Mouse (Mus musculus) MEL (cell line): Measurements from ENCODE around the gene Rbm38. TPM values are rescaled to one million over a fixed set of nuclear protein-coding genes. Genes with fewer than 3 reads are reported as not detected.

Source experiments
- DNase-seq: peaks from one replicate; pipeline ENCODE4 v3.0.0; 2011; ENCODE audit warnings: low read depth, low spot score
- H3K27ac ChIP-seq: 2 replicates; pipeline ENCODE4 v1.5.1; 2012; ENCODE audit warnings: low read depth, mild to moderate bottlenecking, control low read depth, low read length, moderate library complexity; ENCODE audit not compliant: control insufficient read depth
- H3K27me3 ChIP-seq, 2 experiments: fragments of 150-350 bp in 1 of 2; sonication (generic) in 1 of 2; 2 replicates each; pipeline ENCODE4 v1.6.1; 2012; ENCODE audit warnings: low read length in 2 of 2, mild to moderate bottlenecking in 2 of 2, improper control_type of control experiment in 1 of 2, moderate library complexity in 1 of 2; ENCODE audit not compliant: insufficient read depth in 2 of 2, control insufficient read depth in 1 of 2
- H3K36me3 ChIP-seq, 2 experiments: 2 replicates each; pipeline ENCODE4 v1.6.1; 2012 to 2014; ENCODE audit warnings: low read length in 2 of 2, improper control_type of control experiment in 1 of 2, inconsistent platforms in 1 of 2, mild to moderate bottlenecking in 1 of 2; ENCODE audit not compliant: insufficient read depth in 2 of 2, control insufficient read depth in 1 of 2
- H3K4me1 ChIP-seq, 2 experiments: fragments of 150-350 bp in 1 of 2; sonication (generic) in 1 of 2; 2 replicates each; pipeline ENCODE4 v1.6.1; 2012; ENCODE audit warnings: low read length in 2 of 2, improper control_type of control experiment in 1 of 2, mild to moderate bottlenecking in 1 of 2; ENCODE audit not compliant: insufficient read depth in 2 of 2, control insufficient read depth in 1 of 2
- H3K4me3 ChIP-seq, 2 experiments: fragments of 150-350 bp in 1 of 2; sonication (generic) in 1 of 2; 2 replicates each; pipeline ENCODE4 v1.5.1; 2012; ENCODE audit warnings: low read depth in 2 of 2, low read length in 2 of 2, mild to moderate bottlenecking in 2 of 2, moderate library complexity in 2 of 2, control low read depth in 1 of 2, improper control_type of control experiment in 1 of 2; ENCODE audit not compliant: control insufficient read depth in 1 of 2, insufficient read depth in 1 of 2
- H3K79me2 ChIP-seq: 2 replicates; pipeline ENCODE4 v1.6.1; 2012; ENCODE audit warnings: mild to moderate bottlenecking, low read length, moderate library complexity; ENCODE audit not compliant: control insufficient read depth, poor library complexity, insufficient read depth
- H3K9ac ChIP-seq: 2 replicates; pipeline ENCODE4 v1.6.1; 2012; ENCODE audit warnings: low read depth, mild to moderate bottlenecking, control low read depth, low read length, moderate library complexity; ENCODE audit not compliant: control insufficient read depth, poor library complexity, severe bottlenecking
- H3K9me3 ChIP-seq: fragments of 150-350 bp; sonication (generic); replicated peaks from 2 replicates; pipeline ENCODE4 v1.6.1; 2012; ENCODE audit warnings: mild to moderate bottlenecking, low read length, improper control_type of control experiment, moderate library complexity; ENCODE audit not compliant: insufficient read depth
- BHLHE40 ChIP-seq: IDR thresholded peaks from 2 replicates; pipeline ENCODE4 v1.6.1; 2012; ENCODE audit warnings: low read depth, mild to moderate bottlenecking, inconsistent platforms, low read length, improper control_type of control experiment, borderline replicate concordance
- CHD2 ChIP-seq: IDR thresholded peaks from 2 replicates; pipeline ENCODE4 v1.6.1; 2011; ENCODE audit warnings: low read length, improper control_type of control experiment
- E2F4 ChIP-seq: IDR thresholded peaks from 2 replicates; pipeline ENCODE4 v1.6.1; 2011; ENCODE audit warnings: low read depth, low read length, improper control_type of control experiment, borderline replicate concordance
- ELF1 ChIP-seq: IDR thresholded peaks from 2 replicates; pipeline ENCODE4 v1.6.1; 2014; ENCODE audit warnings: low read depth, mild to moderate bottlenecking, inconsistent platforms, low read length, improper control_type of control experiment, moderate library complexity
- EP300 ChIP-seq, 2 experiments: IDR thresholded peaks; 2 replicates each; pipeline ENCODE4 v1.6.1; 2011; ENCODE audit warnings: improper control_type of control experiment in 2 of 2, low read length in 2 of 2, low read depth in 1 of 2, mild to moderate bottlenecking in 1 of 2
- ETS1 ChIP-seq: IDR thresholded peaks from 2 replicates; pipeline ENCODE4 v1.6.1; 2012; ENCODE audit warnings: low read depth, mild to moderate bottlenecking, inconsistent platforms, low read length, improper control_type of control experiment, moderate library complexity
- GABPA ChIP-seq: IDR thresholded peaks from 2 replicates; pipeline ENCODE4 v1.6.1; 2012; ENCODE audit warnings: low read depth, mild to moderate bottlenecking, inconsistent platforms, low read length, improper control_type of control experiment, moderate library complexity
- HCFC1 ChIP-seq: IDR thresholded peaks from 2 replicates; pipeline ENCODE4 v1.6.1; 2012; ENCODE audit warnings: low read depth, mild to moderate bottlenecking, inconsistent platforms, low read length, improper control_type of control experiment, moderate library complexity
- KAT2A ChIP-seq: conservative IDR thresholded peaks from 2 replicates; pipeline ENCODE4 v1.6.1; 2012; ENCODE audit warnings: low read depth, low read length, improper control_type of control experiment, inconsistent platforms
- MAX ChIP-seq: IDR thresholded peaks from 2 replicates; pipeline ENCODE4 v1.6.1; 2011; ENCODE audit warnings: low read length, improper control_type of control experiment
- MAZ ChIP-seq: IDR thresholded peaks from 2 replicates; pipeline ENCODE4 v1.6.1; 2012; ENCODE audit warnings: low read depth, mild to moderate bottlenecking, inconsistent platforms, low read length, improper control_type of control experiment
- MXI1 ChIP-seq: IDR thresholded peaks from 2 replicates; pipeline ENCODE4 v1.6.1; 2011; ENCODE audit warnings: mild to moderate bottlenecking, low read depth, low read length, improper control_type of control experiment
- MYB ChIP-seq: IDR thresholded peaks from 2 replicates; pipeline ENCODE4 v1.6.1; 2011; ENCODE audit warnings: mild to moderate bottlenecking, low read depth, low read length, improper control_type of control experiment
- MYC ChIP-seq: IDR thresholded peaks from 2 replicates; pipeline ENCODE4 v1.6.1; 2011; ENCODE audit warnings: low read depth, mild to moderate bottlenecking, low read length, improper control_type of control experiment, moderate library complexity
- NELFE ChIP-seq: IDR thresholded peaks from 2 replicates; pipeline ENCODE4 v1.6.1; 2011; ENCODE audit warnings: low read depth, low read length, improper control_type of control experiment
- POLR2A ChIP-seq, 2 experiments: IDR thresholded peaks; 2 replicates each; pipeline ENCODE4 v1.6.1; 2011 to 2012; ENCODE audit warnings: low read length in 2 of 2, mild to moderate bottlenecking in 2 of 2, control low read depth in 1 of 2, improper control_type of control experiment in 1 of 2, low read depth in 1 of 2, moderate library complexity in 1 of 2; ENCODE audit not compliant: control insufficient read depth in 1 of 2, insufficient read depth in 1 of 2, poor library complexity in 1 of 2
- SIN3A ChIP-seq: IDR thresholded peaks from 2 replicates; pipeline ENCODE4 v1.6.1; 2012; ENCODE audit warnings: low read length, improper control_type of control experiment, inconsistent platforms
- SMC3 ChIP-seq: IDR thresholded peaks from 2 replicates; pipeline ENCODE4 v1.6.1; 2011; ENCODE audit warnings: low read depth, low read length, improper control_type of control experiment
- TCF12 ChIP-seq: IDR thresholded peaks from 2 replicates; pipeline ENCODE4 v1.6.1; 2014; ENCODE audit warnings: low read depth, mild to moderate bottlenecking, inconsistent platforms, low read length, improper control_type of control experiment, moderate library complexity
- USF1 ChIP-seq: IDR thresholded peaks from 2 replicates; pipeline ENCODE4 v1.6.1; 2014; ENCODE audit warnings: low read depth, mild to moderate bottlenecking, inconsistent platforms, low read length, improper control_type of control experiment, moderate library complexity
- USF2 ChIP-seq, 2 experiments: IDR thresholded peaks; 2 replicates each; pipeline ENCODE4 v1.6.1; 2011 to 2012; ENCODE audit warnings: improper control_type of control experiment in 2 of 2, low read length in 2 of 2, borderline replicate concordance in 1 of 2, inconsistent platforms in 1 of 2, low read depth in 1 of 2, mild to moderate bottlenecking in 1 of 2; ENCODE audit not compliant: insufficient read depth in 1 of 2
- ZC3H11A ChIP-seq: IDR thresholded peaks from 2 replicates; pipeline ENCODE4 v1.6.1; 2012; ENCODE audit warnings: low read depth, mild to moderate bottlenecking, inconsistent platforms, low read length, improper control_type of control experiment
- ZMIZ1 ChIP-seq: IDR thresholded peaks from 2 replicates; pipeline ENCODE4 v1.6.1; 2012; ENCODE audit warnings: low read depth, mild to moderate bottlenecking, inconsistent platforms, low read length, improper control_type of control experiment, moderate library complexity
- polyA plus RNA-seq, 2 experiments: library from polyadenylated mRNA; stranded (reverse) in 1 of 2; unstranded in 1 of 2; fragments of >175 nt in 1 of 2; fragments of >200 nt in 1 of 2; gene quantifications; 2 replicates each; pipeline versions ENCODE4 v1.2.1 to v1.2.4; 2012; ENCODE audit warnings: low replicate concordance in 2 of 2, low read depth in 1 of 2; ENCODE audit not compliant: insufficient read length in 2 of 2, insufficient read depth in 1 of 2, missing spikeins in 1 of 2
- total RNA-seq: library from RNA; depleted of rRNA; stranded (reverse); fragments of 300-350 nt; gene quantifications from 2 replicates; pipeline ENCODE4 v1.2.3, GENCODE M21; 2012

Gene Rbm38
- total and polyA plus RNA-seq, 3 experiments: 39.0 to 207 TPM; not detected in 1

DNA sequence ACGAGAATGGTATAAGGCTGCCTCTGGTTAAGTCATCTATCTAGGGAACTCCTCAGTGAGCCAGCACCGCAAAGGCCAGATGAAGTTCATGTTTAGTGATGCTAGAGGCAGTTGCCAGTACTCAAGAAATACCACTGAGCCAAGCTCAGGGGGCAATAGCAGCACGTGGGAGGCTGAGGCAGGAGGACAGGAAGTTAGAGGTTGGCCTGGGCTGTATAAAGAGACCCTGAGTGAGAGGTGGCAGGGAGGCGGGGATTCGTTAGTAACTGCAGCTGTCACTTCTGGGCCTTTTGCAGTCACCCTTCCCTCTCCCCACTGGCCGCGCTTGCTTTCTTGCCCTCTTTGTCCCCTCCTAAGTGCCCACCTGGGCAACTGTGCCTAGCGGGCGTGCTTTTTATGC is 976 bp upstream of the Rbm38 start:
- peak; percentile 78 for DNase-seq
- H3K79me2 ChIP-seq: peaks cover 26% of the 10 kb centered on the region
- TF ChIP-seq MYB (no peak), USF1 (peak; percentile 29; the same call in 1 of the 2 replicates), MAX (peak; percentile 18; the same call in 1 of the 2 replicates)
- peaks cover 13 to 38% of the 10 kb centered on the region in 2 experiments for H3K4me1 ChIP-seq
- H3K27ac ChIP-seq: peak overlapping the region; percentile 55
- peak overlapping the region; percentile 69 for H3K9ac ChIP-seq
- H3K27me3 ChIP-seq: no peaks in the 10 kb centered on the region
- peak overlapping the region; percentile 48 to 53 for H3K4me3 ChIP-seq
- no peaks in the 10 kb centered on the region for H3K9me3 ChIP-seq
- H3K36me3 ChIP-seq: peaks cover 0 to 30% of the 10 kb centered on the region in 2 experiments; a peak in 3 of 4 replicates

GRCm38 (mm10) chr2:173019790-173020189 is 508 bp upstream of the Rbm38 start:
- peaks cover 31% of the 10 kb centered on the region for H3K79me2 ChIP-seq
- no peaks in the 10 kb centered on the region for H3K27me3 ChIP-seq
- H3K27ac ChIP-seq: peak overlapping the region; percentile 55
- H3K36me3 ChIP-seq: peaks cover 4 to 35% of the 10 kb centered on the region in 2 experiments; a peak in 3 of 4 replicates
- peaks cover 13 to 41% of the 10 kb centered on the region in 2 experiments for H3K4me1 ChIP-seq
- H3K9ac ChIP-seq: peak overlapping the region; percentile 69
- peak overlapping the region; percentile 48 to 53 for H3K4me3 ChIP-seq
- no peaks in the 10 kb centered on the region for H3K9me3 ChIP-seq
- TF ChIP-seq TCF12: peak; percentile 53; the same call in 1 of the 2 replicates
- peak; percentile 52; the same call in 1 of the 2 replicates for TF ChIP-seq ELF1
- peak; percentile 86 for TF ChIP-seq SIN3A
- peak; percentile 100 for TF ChIP-seq BHLHE40
- TF ChIP-seq SMC3: no peak
- TF ChIP-seq USF2 (IDR thresholded peaks at IDR 0.05; ENCODE audit: borderline replicate concordance in 1 of 2, insufficient read depth in 1 of 2, low read depth in 1 of 2, low read length in 2 of 2): peak in 1 of 2 experiments; percentile 34; a peak in 1 of 4 replicates
- TF ChIP-seq MXI1: peak; percentile 96
- peak; percentile 94 for TF ChIP-seq HCFC1
- TF ChIP-seq NELFE: peak; percentile 56
- peak; percentile 98 for TF ChIP-seq MYC
- TF ChIP-seq ZMIZ1: no peak
- TF ChIP-seq ZC3H11A: no peak
- peak; percentile 70 for TF ChIP-seq CHD2
- TF ChIP-seq GABPA: no peak
- TF ChIP-seq E2F4: no peak
- peak; percentile 59; the same call in 1 of the 2 replicates for TF ChIP-seq ETS1
- TF ChIP-seq KAT2A: peak; percentile 69; the same call in 1 of the 2 replicates
- peak; percentile 94; the same call in 1 of the 2 replicates for TF ChIP-seq MAZ
- TF ChIP-seq POLR2A (IDR thresholded peaks at IDR 0.05; ENCODE audit: control insufficient read depth in 1 of 2, insufficient read depth in 1 of 2, low read depth in 1 of 2, low read length in 2 of 2, poor library complexity in 1 of 2): peak in 1 of 2 experiments; percentile 81; a peak in 2 of 4 replicates
- peak in 1 of 2 experiments; percentile 50; a peak in 2 of 4 replicates for TF ChIP-seq EP300 (IDR thresholded peaks at IDR 0.05; ENCODE audit: low read depth in 1 of 2, low read length in 2 of 2)
- peak; percentile 90 for TF ChIP-seq USF1
- peak; percentile 98 for TF ChIP-seq MAX
- peak; percentile 95 for DNase-seq
